Mouse (Mus musculus) adrenal gland, adult 2 months (tissue): ENCODE results near the gene Epn3. TPM values are rescaled to one million over a fixed set of nuclear protein-coding genes. Genes with fewer than 3 reads are reported as not detected.
A peak's percentile ranks its signal among the peaks of the same experiment; 100 is the strongest.

ENCODE experiments used
- DNase-seq: peaks from one replicate; pipeline ENCODE4 v3.0.0; 2021
- polyA plus RNA-seq: library from polyadenylated mRNA; depleted of rRNA; stranded (reverse); fragments of >200 nt; gene quantifications from 2 replicates; pipeline ENCODE4 v1.2.3, GENCODE M21; 2012
- total RNA-seq, 2 experiments: library from RNA; stranded (reverse); gene quantifications; 2 replicates each; pipeline ENCODE4 v1.2.3; 2021

Gene Epn3
- total and polyA plus RNA-seq, 3 experiments: 23.0 to 40.4 (median 23.3) TPM

DNA sequence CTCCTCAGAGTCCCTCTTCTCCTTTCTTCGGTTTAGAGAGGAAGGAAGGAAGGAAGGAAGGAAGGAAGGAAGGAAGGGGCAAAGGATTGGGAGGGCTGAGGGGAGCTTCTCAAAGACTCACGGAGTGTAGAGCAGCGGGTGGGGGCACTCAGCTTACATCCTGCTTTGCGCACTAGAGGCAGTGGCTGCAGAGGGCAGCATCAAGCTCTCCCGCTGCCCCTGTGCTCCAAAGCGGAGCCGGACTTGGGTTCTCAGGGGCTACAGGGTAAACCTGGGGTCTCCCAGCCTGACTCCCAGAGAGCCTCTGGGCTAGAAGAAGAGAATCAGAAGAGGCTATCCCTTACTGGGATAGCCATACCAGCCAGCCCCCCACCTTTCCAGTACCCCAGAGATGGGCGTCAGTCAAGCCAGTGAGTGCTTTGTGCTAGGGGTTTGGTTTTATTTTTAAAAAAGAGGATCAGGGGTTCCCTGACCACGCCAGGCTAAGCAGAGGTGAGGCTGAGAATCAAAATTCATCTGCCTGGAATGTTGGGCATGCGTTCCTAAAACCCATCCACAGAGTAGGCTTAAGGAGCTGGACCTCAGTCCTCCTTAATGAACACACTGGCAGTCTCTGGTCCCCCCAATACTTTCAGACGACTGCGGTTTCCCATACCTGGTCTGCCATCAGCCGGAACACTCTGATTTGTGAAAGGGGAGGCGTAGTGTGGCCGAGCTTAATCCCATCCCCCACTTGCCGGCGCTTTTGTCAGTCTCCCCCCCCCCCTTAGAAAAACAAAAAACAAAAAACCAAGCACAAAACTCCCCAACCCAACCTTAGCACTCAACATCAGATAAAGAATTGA is 27.8 kb downstream of the Epn3 start:
- no peak for DNase-seq

DNA sequence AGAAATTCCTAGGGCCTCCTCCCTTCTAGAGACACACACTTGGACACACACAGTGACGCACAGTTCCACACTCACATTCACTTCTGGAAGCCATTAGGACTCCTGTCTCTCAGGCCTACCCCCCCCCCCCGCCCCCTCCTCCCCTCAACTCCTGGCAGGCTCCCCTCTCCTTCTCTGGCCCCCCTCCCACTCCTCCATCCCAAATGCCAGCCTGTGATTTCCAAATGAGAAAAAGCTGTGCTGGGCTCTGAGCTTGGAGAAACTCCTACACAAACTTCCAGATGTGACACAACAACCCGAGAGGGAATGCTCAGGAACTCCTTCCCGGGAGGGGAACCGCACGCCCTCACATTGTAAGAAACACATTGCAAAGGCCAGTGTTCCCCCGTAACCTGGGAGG is 29.4 kb downstream of the Epn3 start:
- no peak for DNase-seq

DNA sequence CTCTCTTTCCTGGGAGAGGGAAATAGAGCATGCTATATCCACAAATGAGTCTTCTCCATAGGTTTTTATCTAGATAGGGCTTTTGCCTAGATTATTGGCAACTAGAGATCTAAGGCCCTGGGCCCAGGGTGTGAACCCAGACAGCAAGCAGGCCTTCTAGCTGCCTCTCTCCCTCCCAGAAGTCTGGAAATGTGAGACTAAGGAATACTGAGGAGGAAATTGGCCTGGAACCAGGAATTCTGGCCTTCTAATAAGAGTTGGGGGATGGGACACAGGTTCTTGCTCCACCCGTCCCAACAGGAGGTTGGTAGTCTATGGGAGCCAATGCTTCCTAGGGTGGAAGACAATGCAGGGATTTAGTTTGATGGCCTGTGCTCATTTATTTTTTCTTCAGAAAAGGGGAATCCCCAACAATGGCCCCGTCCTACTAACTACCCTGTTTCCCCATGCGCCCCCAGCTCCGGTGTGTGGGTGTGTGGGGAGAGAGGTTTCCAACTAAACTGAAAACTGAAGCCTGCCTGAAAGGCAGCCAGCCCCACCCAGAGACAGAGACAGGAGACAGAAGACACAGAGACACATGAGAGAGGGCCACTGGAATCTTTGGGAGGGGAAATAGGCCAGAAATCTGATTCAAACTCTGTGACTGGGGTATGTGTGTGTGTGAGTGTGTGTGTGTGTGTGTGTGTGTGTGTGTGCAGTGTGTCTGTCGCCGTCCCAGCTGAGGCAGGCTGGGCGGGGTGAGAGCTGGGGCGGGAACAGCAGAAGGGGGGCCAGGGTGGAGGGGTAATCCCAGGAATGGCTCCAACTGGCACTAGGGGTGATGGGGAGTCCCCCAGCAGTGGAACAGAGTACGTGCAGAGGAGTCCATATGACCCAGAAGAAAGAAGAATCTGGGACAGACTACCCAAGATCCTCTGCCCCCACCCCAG is 30.4 kb downstream of the Epn3 start:
- DNase-seq: no peak

DNA sequence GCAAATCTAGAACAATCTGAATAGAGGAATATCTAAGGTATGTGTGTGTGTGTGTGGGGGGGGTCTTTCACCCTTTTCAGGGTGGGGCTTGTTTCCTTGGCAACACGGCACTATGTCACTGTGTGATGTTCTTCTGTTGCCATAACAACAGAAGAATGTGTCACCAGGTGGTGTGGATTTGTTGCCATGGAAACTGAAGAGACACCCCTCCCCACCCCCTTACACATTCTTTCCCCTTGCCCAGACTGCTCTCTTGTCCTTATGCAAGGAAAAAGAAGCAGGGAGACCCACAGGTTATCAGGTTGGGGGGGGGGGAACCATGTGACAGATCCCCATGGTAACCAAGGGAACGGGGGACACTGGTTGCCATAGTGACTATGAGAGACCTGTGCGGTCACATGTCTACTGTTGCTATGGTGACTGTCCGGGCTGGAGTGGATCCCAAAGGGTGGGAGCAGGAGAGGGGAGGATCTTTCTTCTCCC is 31.2 kb downstream of the Epn3 start:
- no peak for DNase-seq

DNA sequence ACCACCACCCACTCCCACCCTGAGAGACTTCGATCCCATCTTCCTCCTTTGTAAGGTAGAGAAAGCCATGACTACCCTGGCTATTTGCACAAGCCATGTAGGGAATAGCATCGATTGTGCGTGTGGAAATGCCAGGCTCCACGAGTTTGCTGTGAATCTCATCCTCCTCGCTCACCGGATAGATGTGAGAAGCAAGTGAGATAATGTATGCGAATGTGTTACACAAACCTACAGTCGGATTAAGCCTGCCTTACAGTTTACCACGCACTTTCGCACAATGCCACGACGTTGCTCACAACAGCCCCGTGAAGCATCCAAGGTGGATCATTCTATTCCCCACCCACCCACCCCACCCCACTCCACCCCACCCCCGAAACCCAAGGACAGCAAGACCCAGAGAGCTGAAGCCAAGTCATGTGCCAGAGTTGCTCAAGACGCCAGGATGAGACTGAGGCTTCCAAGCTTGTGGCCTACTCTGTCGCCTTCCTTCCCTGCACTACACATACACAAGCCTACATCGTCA is 33.4 kb downstream of the Epn3 start:
- DNase-seq: no peak

DNA sequence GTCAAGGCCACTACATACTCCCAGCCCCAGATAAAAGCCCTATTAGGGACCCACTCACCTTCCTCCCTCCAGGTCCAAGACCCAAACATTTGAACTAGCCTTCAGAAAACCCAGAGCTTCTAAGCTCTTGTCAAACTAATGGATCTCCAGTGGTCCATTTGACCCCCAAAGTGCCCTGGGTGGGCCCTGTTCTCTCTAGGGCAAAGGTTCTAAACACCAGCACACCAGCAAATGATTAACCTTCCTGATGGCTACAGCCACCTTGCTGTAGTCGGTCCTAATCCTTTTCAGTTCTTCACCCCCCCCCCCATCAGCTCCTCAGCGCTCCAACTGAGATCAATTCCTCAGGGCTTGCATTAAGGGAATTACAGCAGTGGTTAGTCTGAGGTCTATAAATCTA is 35.6 kb downstream of the Epn3 start:
- DNase-seq: no peak

DNA sequence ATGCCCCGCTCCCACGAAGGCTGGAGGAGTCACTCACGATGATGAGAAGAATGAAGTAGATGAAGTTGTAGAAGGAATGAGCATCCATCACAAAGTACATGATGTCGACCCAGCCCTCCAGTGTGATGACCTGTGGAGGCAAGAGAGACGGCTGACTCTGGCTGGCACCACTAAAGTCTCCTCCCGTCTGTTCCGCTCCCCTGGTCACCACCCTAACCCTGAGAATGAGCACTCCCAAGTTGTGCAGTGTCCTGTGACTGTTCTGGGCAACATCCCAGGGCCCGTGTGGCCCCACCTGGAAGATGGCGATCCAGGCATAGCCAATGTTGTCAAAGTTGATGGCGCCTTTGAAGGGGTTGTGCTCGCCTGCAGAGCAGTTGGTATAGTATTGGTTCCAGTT is 37.9 kb downstream of the Epn3 start:
- no peak for DNase-seq

DNA sequence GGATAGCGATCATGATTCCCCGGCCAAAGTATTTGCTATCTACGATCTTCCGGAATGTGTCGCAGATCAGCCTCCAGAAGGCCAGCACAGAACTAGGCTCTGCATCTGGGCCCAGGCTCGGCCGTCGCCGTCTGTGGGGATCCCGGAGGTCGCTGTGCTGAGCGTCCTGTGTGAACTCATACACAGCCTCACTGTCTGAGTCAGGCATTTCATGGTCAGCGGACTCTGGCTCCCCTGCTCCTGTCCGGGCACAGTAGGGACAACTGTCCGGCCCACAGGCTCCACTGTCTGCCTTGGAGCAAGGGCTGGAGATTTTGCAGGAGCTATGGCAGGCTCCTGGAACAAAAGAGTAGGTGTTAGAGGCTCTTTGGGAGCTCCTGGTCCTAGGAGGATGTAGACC is 42.8 kb downstream of the Epn3 start:
- peak; percentile 52 for DNase-seq

DNA sequence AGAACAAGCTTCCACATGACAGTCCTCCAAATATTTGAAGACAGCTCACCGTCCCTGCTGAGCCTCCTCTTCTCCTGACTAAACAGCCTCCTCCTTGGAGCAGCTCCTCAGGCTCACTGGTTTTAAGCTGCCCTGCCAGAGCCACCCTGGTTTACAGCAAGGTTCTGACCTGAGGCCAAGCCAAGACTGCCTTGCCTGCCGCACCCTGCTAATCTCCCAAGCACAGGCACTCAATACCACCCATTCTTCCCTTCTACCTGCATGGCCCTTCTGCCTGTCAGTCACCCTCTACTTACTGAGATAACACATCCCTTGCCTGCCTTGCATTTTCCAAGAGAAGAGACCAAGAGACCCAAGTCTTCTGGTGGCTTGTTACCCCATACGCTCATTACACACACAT is 43.4 kb downstream of the Epn3 start:
- no peak for DNase-seq

DNA sequence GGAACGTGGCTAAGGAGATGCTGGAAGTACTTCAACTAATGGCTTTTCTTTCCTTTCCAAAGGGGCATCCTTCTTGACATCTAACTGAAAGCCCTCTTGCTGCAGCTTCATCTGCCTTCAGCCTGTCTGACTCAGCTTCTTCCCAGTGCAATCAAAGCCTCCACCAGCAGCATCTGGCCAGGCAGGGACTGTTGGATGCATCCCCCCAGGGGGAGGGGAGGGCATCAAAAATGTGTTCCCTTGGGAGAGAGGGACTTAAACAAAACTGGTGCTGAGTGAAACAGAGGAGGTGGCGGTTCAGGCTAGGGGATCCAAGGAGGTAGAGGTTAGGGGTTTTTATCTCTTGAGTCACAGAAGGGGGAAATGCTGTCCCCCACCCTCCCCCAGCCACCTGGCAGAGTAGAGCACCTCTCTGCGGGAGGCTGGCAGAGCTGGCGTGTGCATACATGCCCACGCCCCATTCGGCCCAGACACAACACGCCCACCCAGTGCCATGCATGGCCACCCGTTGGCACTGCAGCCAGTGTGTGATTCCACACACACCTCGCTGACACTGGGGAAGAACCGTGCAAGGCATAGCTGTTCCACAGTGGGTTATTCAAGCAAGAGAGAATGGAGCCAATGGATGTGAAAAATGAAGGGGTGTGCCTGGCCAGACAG is 44.5 kb downstream of the Epn3 start:
- DNase-seq: no peak

DNA sequence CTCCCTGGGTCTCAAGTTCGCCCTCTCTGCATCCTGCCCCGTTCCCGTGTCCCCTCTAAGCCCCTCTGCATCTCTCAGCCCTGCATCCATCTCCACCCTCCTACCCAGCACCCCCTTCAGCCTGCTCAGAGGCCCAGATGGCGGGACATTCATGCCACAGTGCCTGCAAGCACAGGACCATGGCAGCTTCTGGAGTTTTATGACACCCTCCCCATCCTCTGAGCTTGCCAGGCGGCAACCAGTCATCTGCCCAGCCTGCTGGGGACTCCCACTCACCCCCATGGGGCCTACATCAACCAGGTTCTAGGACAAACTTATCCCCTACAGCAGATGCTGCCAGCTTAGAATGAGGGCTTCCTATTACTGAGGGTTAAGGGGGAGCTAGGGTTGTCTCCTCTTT is 45.0 kb downstream of the Epn3 start:
- no peak for DNase-seq

DNA sequence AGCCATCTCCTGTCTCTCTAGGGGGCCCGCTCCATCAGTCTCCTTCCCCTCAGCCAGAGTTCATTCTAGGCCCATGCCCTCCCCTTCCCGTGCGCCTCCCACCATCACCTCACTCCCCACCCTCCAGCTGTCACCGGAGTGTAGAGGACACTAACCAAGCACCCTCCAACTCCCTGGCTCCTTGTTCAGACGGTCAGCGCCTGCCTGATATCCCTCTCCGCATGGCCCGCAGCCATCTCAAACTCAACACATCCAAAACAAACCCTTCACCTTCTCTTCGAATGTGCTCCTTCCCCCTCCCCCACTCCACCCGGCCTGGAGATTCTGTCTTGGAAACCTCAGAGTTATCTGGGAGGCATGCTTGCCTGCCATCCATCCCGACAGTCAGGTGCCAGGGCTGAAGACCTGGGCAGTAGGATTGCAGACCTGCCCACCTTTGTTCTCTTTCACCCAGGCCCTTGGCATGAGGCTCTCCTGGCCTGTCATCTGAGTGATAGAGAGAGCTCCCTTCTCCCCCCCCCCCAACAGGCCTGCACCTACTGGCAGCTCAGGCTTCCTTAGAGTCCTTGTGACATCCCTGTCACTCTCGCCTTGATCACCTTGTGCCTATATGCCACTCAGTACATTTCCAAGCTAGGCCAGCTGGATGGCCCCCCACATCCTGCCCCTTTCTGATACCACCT is 48.5 kb downstream of the Epn3 start:
- no peak for DNase-seq

DNA sequence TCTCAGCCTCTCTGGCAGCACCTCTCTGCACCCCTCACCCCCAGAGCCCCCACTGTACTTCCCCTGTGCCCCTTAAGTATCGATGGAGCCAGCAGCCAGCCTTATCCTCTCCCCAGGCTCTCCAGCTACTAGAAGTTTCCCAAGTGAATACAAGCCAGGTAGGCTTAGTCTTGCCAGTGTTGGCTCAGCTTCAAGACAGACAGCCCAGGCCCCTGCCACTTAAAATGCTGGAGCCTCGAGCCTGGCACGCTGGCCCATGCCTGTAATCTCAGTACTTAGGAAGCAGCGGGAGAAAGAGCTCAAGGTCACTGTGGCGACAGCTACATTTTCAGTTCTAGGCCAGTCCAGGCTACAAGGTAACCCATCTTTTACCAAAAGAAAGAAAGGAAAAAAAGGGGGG is 49.9 kb downstream of the Epn3 start:
- peak; percentile 9 for DNase-seq

DNA sequence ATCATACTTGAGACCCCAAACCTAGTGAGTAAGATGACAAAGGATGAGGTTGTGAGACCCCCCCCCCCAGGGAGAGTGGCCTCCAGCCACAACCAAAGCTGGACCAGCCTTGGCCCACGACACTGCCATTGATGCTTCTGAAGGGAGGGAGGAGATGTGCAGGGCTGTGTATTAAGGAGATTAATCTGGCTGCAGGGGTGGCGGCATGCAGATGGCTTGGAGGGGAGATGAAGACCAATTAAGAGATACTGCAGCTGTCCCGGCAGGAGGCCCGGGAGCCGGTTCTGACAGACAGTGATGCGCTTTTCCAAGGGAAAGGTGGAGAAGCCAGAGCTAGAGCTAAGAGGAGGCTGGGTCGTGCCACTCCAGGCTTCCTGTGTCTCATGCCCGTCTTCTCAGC is 50.5 kb downstream of the Epn3 start:
- no peak for DNase-seq

DNA sequence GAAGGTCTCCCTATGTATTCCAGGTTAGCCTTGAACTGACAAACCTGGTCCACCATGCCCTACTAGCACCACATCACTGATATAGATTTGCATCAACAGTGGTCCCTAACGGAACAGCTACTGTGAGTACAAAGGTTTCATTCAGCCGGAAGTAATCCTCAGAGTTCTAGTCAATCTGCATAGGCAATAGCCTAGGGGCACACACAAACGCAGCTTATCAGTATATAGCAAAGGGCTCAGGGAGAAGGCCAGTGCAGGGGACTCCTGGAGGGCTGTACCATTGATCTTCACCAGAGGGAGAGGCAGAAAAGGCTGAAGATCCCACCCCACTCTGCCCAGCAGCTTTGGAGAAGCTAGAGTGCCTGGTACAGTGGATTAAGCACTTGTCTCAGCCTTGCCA is 52.8 kb downstream of the Epn3 start:
- no peak for DNase-seq

DNA sequence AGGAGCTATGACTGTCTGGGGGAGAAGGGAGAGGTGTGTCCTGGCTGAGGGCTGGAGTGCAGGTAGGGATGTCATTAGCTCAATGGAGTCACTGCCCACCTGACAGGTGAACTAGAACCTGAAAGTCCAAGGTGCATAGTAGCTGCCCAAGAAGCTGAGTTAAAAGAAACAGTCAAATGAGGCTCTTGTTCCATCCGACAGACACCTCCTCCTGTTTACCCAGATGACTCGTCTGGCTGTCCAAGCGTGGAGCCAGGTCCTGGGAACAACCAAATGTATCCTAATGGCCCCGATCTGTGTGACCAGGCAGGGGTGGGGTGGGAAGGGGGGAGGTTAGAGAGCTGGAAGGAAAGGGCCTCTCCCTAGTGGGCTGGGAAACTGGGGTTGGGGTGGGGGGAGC is 54.5 kb downstream of the Epn3 start:
- no peak for DNase-seq

DNA sequence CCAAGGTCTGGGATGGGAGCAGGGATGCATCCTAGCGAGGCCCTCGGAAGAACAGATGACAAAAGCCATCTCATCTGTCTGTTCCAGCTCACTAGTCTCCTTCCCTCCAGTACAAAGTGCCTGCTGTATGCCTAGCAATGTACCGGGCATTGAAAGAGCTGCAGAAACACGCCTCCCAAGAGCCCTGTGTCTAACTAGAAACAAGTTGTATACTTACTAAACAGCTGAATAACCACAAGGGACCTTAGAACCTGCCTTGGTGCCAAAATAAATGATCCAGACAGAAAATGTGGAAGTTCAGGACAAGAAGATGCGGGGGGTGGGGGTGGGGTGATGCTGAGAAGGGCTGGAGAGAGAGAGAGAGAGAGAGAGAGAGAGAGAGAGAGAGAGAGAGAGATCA is 54.9 kb downstream of the Epn3 start:
- peak; percentile 20 for DNase-seq

DNA sequence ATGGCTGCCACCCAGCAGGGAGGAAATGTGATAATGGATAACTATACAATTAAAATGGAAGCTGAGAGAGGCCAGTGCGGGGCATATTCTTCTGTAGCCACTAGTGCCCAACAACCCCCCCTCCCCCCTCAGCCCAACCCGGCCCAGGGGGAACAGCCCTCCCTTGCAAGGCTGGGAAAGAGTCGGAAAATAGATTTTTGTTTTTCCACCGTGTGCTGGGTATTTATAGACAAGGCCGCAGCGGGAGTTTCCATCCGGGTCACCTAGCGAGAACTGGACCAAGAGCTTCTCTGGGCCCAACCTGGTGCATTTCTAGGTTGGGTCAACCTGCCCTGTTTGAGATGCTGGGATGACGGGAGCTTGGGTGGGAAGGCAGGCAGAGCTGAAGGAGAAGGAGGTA is 58.0 kb downstream of the Epn3 start:
- no peak for DNase-seq

DNA sequence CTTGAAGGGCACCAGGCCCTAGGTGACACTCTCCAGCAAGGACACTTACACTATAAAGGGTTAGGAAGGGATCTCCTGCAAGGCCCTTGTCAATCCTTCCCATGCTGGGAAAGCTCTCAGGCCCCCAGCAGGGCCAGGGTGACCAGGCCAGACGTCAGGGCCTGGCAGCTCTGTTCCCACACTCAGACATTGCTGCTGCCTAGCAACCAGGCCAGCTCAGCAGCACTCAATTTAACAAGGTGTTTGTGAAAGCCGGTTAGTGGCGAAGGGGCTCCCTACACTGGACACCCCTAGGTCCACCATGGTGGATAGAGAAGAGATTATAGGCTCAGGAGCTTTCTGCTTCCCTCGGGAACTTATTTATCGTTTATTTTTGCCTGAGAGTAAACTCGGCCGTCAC is 58.7 kb downstream of the Epn3 start:
- no peak for DNase-seq

DNA sequence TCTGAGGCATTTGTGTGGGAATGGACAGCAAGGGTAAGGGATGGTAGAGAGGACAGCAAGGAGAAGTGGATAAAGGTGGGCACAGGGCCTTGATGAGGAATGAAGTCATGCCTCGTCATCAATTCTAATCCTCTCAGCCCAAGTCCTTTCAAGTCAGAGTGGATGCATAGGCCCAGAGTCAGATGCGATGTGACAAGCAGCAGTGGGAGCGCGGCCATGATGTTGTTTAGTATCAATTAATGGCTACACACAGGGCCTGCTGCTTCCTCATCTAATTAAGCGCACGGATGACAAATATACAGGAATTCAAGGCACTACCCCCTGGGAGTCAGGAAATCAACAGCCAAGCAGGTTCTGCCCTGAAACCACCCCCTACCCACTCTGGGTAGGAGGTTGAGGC is 59.4 kb downstream of the Epn3 start:
- DNase-seq: no peak
